Mouse (Mus musculus) cerebellum, postnatal 10 days (tissue): ENCODE data around the gene Ptcd3.
"Not testable (repeated sequence)": the region's sequence is repeated elsewhere in the genome, so short reads cannot be mapped to it uniquely, and the experiment has no call there.

ENCODE experiments used
- DNase-seq, 2 experiments: peaks; one replicate each; pipeline ENCODE4 v3.0.0; 2021; ENCODE audit warnings: mixed read lengths in 2 of 2

The Ptcd3 gene

DNA sequence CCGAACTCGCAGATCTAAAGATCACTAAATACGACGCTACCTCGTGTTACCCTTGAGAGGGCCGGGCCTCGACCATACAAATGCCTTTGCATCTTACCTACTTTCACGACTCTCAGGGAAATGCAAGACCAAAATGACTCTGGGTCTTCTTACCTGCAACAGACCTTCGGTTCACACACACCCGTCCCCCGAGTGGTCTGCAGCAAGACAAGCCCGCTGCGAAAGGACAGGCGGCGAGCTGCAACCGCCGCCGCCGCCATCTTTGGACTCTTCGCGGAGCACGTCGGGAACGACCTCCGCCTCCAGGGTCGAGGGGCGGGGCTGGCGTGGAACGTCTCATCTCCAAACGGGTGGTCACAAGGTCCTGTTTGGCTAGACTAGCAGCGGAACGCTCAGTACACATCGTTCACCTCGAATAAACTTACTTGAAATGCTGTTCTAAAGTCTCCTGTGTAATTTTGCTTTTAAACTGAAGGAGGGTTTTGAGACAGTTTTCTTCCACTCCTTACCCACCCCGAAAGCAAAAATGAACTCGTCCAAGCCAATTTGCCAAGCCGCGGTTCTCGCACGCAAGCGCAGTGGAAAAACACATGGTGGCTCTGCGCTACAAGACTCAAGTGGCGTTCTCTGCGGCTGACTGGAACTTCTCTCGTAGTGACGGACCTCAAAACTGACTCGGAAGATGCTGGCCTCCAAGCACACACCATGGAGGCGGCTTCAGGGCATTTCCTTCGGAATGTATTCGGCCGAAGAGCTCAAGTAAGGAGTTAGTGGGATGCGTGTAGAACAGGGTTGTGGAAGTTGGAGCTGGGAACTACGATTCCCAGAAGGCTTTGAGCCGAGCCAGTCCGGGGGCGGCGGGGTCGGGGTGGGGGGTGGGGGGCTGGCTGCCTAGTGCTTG is at the start of gene Ptcd3, which contains the start of gene Polr1a:
TSS of gene Ptcd3 (minus strand) at position 270 of the 901 bp plus-strand sequence.
TSS of gene Polr1a (plus strand) at position 573 of the 901 bp plus-strand sequence.
- DNase-seq, result peak; percentile 97

DNA sequence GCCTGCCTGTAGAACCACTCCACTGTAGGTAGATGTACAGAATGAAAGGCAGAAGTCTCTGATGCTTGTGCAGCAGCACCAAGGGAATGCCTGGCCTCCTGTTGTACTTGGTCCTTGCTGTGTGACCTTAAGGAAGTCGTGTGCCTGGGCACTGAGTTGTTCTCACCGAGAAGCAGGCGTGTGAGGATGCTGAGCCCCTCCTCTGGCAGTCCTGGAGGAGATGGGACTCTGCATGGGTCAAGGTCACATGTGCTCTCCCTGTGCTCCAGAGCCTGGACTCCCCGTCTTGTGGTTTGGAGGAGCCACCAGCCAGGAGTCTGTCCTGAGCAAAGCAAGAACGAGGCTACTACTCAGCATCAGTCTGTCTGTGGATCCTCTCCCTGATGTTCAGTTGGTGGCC is 42.6 kb upstream of the Ptcd3 start:
- DNase-seq, result no peak

- DNase-seq, result peak; percentile 57 to 69
Observed at GRCm38 (mm10) chr6:71950592-71950991, 42.0 kb upstream of the Ptcd3 start.

GRCm38 (mm10) chr6:71949721-71950120 is 41.2 kb upstream of the Ptcd3 start:
- no peak for DNase-seq

DNA sequence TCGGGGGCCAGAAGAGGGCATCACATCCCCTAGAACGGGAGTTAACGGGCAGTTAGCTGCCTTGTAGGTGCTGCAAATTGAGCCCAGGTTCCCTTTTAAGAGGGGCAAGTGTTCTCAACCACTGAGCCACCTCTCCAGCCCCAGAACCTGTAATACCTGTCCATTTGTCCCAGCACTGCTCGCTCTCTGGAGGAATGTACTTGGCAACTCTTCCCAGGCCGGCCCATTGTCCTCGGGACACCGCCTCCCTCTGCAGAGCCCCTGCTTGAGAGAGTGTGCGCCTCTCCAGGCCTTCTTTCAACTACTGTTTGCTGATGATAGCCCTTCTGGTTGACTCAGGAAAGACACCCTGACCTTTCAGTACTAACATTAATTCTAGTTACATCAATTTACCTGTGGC is 37.6 kb upstream of the Ptcd3 start:
- peak in 1 of 2 experiments; percentile 11 for DNase-seq

DNA sequence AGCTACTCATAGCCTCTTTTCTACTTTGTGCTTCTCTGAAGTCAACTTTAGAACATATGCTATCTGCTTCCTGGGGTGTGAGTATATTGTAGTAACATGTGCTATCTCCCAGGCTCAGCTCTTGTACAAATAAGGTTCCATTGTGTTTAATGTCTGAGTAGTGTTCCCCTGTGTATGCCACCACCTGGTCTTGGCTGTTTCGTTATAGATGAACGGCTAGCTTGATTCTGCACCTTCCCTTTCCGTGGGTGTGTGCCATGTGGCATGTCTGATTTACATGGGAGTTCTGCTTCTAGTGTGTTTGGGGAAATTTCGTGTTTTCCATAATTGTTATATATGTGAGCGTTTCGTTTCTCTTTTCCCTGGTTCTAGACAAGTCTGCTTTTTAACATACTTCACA is 36.6 kb upstream of the Ptcd3 start:
- DNase-seq, result no peak

DNA sequence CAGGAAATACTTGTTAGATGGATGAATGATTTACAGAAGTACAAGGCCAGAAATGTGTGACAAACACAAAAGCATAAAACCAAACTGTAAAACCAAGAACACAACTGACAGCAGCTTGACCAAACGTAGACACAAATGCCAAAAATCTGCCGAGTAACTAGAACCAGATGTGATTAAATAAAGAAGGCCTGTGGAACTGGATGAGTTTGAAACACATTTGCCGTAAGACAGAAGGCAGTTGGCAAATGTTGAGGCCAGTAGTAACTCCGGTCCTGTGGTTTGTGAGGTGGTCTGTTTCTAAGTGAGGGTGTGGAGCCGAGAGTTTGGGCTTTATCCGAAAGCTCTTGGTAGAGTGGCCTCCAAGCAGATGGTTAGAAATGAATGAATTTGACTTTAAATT is 32.4 kb upstream of the Ptcd3 start:
- DNase-seq, result no peak

GRCm38 (mm10) chr6:71935737-71936136 is 27.2 kb upstream of the Ptcd3 start:
- no peak for DNase-seq

DNA sequence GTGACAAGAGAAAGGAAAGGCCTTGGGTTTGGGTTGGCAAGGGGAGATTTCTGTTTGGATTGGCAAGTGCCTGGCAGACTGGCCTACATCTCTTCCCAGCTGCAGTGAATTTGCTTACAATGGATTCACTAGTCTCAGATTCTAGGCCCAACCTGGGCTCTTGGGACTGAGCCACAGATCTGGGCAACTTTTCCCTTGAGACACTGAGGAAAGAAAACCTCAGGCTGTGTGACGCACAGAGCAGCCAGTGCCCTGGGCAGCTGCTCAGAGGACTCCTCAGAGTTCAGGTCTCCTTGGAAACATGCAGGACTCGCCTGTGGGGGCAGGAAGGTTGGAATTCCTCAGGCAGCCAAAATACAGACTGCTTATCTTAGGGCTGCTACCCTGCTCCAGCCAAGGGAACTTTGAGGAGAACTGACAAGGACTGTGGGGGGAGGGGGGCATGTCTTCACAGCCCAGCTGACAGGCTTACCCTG is 25.6 kb upstream of the Ptcd3 start:
- peak in 1 of 2 experiments; percentile 14 for DNase-seq

DNA sequence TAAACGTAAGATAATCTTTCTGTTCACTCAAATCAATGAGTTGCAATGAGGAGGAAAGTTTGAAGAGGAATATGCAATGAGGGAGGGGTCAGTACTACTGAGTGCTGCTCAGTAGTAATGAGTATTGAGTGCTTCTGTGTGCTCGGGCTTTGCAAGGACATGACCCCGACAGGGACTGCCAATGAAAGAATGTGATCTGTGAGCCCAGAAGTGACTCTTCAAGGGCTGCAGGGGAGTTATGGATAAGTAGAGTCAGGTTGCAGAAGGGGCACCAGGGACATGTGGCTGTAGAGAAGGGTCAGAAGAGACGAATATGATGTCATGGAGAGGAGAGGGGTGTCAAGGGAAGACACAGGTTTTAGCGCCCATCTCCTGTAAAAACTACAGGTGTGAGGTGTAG is 23.8 kb upstream of the Ptcd3 start:
- DNase-seq, result no peak

GRCm38 (mm10) chr6:71930830-71931437 is 22.4 kb upstream of the Ptcd3 start:
- DNase-seq, result peak in 1 of 2 experiments; percentile 9

GRCm38 (mm10) chr6:71930053-71930452 is 21.5 kb upstream of the Ptcd3 start:
- DNase-seq, result no peak

DNA sequence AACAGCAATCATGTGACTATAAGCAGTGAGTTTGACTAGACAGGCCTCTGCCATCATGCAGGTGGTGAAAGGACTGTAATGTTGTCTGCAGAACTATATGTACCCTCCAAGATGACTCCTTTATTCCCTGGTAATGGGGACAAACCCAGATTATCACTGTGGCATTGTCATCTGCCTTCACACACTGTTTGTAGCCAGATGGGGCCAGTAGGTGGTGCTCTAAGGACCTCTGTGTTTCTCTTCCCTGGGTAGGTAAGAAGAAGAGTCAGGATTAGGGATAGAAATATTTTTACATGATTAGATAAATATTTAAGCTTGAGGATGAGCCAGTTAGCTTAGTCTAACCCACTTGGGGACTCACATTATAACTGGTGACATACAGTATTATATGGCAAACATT is 19.4 kb upstream of the Ptcd3 start:
- DNase-seq, result peak; percentile 85 to 87

GRCm38 (mm10) chr6:71925233-71925632 is 16.7 kb upstream of the Ptcd3 start:
- not testable (repeated sequence) for DNase-seq

- no peak for DNase-seq
Observed at GRCm38 (mm10) chr6:71920752-71921151, 12.2 kb upstream of the Ptcd3 start.

DNA sequence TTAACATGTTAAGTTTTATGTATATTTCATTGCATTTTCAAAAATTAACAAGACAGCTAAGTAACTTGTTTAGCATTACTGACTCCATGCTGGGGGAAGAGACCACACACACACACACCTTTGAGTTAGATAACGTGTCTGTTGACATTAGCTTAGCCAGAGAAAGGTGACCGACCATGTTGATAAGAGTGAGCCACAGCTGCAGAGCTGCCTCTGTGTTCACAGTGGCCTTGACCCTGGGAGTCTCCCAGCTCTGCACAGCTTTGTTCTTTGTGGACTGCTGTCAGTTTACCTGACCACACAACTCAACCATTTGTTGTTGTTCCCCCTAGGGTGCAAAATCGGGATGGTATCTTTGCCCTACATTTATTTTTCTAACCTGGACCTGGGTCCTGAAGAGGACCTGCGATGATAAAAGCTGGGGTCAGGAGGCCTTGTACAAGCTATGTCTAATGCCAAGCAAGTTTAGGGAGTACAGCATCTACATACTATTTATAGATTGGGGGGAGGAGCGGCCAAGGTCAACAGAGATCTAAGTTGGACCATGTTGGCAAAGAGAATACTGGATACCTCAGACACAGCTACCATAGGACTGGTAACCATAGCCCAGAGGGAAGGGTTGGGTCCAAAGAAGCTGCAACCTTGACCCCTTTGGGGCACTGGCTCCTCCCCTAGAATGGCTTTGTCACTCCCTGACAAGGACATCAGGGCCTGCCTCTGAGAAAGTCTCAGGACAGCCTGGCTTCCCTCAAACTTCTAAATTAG is 3.3 kb upstream of the Ptcd3 start:
- no peak for DNase-seq

- peak in 1 of 2 experiments; percentile 9 for DNase-seq
Observed at GRCm38 (mm10) chr6:71909840-71910239, 1.3 kb upstream of the Ptcd3 start.

DNA sequence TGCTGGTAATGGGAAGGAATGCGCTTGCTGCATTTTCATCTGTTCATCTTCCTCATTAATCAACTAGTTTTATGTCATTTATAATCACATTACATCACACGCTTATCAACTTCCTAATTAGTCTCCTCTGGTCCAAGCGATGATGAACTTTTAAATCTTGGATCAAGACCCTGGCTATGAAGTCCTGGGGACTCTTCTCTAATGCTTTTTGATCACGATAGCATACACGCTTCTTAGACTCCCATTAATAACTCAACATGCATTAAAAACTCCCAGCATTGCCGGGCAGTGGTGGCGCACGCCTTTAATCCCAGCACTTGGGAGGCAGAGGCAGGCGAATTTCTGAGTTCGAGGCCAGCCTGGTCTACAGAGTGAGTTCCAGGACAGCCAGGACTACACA is 834 bp upstream of the Ptcd3 start:
- DNase-seq, result no peak

DNA sequence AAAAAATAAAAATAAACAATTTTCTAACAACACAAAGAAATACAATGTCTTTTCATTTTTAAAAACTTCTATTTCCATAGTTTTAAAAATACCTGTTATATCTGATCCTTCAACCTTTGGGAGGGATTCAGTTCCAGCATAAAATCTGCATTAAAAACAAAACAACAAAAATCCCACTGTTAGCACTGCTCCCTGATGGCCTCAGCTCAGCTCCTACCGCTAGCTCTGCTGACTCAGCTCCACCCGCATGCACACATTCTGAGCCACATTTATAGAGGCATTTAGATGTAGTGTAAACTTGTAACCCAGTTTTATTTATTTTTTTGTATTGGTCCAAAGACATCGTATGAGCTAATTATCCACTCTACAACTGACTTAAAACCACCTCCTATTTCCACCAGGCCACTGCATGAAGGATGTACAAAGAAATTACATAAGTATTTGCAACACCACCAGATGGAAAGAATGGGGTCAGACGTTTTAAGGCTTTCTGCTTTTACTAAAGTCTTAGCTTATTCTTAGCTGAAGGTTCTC is 781 bp downstream of the Ptcd3 start:
- DNase-seq, result peak in 1 of 2 experiments; percentile 5

GRCm38 (mm10) chr6:71893263-71893662 is 15.3 kb downstream of the Ptcd3 start:
- DNase-seq, result no peak

DNA sequence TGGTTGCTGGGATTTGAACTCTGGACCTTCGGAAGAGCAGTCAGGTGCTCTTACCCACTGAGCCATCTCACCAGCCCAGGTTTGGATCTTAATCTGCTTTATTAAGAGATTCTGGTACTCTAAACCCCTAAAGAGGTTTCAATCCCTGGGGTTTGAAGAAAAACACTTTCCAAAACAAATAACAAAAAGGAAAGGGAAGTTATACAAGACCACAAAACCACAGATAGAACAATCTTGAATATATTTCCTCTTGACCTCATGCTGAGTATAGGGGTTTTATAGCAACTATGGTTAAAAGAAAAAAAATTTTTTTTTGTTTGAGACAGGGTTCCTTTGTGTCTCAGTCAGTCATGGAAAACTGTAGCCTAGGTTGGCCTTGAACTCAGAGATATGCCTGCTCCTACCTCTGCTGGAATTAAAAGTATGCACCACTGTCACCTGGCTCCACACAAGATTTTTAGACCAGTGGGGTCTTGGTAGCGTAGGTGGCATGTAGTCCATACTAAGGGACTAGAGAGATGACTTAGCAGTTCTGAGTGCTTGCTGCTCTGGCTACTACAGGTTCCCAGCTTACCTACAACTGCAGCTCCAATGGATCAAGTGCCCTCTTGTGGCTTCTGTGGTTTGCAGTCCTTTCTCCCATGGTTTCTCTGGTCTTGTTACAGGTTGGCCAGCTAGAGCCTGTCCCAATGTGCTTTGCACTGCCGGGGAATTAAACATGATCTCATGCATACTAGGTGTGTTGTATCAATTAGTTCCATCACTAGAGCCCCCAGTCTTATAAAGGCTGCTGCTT is 30.4 kb downstream of the Ptcd3 start:
- DNase-seq, result no peak

GRCm38 (mm10) chr6:71871396-71871795 is 37.2 kb downstream of the Ptcd3 start:
- DNase-seq, result no peak
